Mouse (Mus musculus): Measurements from ENCODE around the gene Cib1. TPM values are rescaled to one million over a fixed set of nuclear protein-coding genes. Genes with fewer than 3 reads are reported as not detected.

Cib1 gene
- polyA plus RNA-seq, 3 experiments from 2014 or later: 97.8 to 140 (median 99.4) TPM

DNA sequence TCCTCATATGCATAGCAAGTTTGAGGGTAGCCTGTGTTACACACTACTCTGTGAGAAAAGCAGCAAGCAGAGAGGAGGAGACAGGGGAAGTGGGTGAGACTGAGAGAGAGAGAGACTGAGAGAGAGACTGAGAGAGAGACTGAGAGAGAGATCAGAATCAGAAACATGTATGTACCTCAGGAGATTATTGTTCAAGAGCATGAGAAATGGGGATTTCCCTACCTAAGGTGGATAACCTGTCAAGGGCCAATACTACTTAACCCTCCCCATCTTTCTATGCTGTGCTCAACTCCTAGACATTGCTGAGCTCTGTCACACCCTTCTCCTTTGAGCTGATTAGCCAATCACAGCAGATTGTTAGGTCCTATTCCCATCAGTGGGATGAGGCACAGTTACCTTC, 50.5 kb downstream of the Cib1 start:
- ATAC-seq: peak; percentile 83

DNA sequence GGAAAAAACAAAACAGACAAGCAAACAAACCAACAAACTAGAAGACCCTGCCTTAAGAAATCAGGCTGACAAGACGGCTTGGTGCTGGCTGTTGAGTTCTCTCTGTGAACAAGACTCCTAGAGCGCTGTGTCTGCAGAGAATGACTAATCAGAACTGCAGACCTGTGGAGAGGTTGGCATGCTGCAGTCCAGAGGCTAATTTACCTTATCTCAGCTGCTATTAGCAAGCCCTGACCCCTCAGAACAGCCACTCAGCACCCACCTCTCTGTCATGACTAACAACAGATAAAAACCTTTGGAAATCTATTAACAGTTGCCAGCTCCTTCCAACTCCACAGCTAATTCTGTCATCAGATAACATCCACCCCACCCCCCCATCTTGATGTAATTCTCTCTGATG, 51.5 kb downstream of the Cib1 start:
- ATAC-seq: no peak

DNA sequence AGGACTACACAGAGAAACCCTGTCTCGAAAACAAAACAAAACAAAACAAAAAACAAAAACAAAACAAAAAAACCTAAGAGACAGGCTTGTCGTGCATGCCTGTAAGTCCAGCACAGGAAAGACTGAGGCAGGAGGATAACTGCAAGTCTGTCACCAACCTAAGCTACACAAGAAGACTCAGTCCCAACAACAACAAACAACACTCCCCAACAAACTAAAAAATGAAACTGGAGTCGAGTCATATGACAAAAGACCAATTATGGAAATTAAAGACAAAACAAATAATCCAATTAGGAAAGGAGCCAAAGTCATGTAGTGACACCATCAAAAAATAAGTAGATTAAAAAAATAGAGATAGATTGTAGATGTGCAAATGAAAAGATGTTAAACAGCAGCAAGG, 52.4 kb downstream of the Cib1 start:
- no peak for ATAC-seq

DNA sequence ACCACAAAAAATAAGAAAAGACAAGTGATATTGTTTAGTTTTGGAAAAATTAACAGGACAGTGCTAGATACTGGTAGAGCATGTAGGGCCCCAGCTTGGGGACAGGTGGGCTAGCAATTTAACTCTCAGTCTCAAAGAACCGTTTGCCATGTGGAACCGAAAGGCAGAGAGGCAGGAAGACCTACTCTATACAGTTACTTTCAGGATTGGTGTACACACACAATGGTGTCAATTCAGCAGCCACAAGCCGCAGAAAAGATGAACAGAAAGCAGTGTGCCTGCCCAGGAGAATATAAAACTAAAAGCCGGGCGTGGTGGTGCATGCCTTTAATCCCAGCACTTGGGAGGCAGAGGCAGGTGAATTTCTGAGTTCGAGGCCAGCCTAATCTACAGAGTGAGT, 52.8 kb downstream of the Cib1 start:
- ATAC-seq: peak; percentile 40

DNA sequence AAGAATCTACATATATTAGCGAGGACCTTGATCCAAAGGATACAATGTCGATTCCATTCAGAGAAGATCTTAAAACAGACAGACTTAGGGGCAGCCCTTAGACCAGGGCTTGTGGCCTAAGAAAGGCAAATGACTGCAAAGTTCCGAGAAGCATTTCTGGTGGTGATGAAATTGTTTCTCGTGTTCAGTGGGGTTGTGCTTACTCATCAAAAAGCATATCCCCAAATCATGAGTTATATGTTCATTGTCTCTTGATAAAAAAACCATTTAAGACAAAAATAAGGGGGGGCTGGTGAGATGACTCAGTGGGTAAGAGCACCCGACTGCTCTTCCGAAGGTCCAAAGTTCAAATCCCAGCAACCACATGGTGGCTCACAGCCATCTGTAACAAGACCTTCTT, 53.3 kb downstream of the Cib1 start:
- no peak for ATAC-seq

DNA sequence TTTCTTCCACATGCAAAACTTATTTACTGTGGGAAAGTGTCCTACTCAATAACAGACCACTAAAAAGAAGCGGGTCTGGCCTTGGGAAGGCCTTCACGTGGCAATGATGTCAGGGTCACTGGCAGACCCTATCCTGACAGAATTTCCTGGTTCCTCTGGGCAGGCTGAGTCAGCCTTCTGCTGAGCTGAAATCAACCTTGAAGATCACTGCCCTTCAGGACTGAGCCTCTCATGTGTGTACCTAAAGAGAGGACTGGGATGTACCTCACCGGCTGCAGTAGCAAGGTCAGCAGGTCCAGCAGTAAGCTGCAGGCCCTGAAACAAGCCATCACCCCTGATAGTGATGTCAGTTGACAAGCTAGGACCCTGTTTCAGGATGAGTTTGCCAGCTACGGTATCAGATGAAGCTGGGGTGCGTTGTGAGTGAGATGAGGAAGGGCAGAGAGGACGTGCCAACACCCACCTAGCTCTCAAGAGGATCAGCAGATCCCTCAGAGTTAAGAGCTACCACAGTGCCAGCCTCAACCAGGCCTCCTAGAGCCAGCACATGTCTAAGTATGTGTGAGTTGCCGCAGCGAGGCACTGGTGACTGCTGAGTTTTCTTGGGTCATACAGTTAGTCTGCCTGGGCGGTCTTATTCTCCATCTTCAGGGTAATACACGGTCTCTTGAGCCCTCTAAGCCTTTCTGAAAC, 54.4 kb downstream of the Cib1 start:
- no peak for ATAC-seq

DNA sequence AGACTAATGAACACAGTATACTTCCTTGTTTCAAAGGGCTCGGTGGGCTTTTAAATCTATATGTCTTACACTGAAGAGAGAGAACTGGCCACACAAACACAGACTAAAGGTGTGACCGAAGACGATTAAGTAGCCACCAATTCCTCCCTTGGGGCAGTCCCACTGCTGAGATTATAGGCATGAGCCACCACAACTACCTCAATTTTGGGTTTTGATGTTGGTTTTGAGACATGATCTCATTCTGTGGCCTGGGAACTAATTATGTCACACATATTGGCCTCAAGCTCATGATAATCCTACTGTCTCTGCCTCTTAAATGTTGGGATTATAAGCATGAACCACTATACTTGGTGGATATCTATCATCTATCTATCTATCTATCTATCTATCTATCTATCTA, 55.2 kb downstream of the Cib1 start:
- ATAC-seq: no peak

Other genes with a start within 250 kb of the Cib1 start
- gene Zfp710, start 208.0 kb downstream of the Cib1 start, polyA plus RNA-seq (2017; shearing (Covaris generic)): 1 to 10 TPM; 1.8 to 5.1 (median 4.4) TPM
- gene Idh2, start 117.4 kb downstream of the Cib1 start, polyA plus RNA-seq (2017; shearing (Covaris generic)): 10 to 100 TPM; 13.5 to 28.7 (median 20.3) TPM
- 10 to 100 TPM; 17.4 to 22.3 (median 18.0) TPM for gene Sema4b, start 46.0 kb downstream of the Cib1 start, polyA plus RNA-seq (2017; shearing (Covaris generic))
- gene Gdpgp1, start 52 bp upstream of the Cib1 start, polyA plus RNA-seq (2017; shearing (Covaris generic)): 10 to 100 TPM in 1 of 3 experiments, 1 to 10 TPM in 2; 5.7 to 10.3 (median 6.7) TPM
- not detected for gene Ttll13, start 13.6 kb upstream of the Cib1 start, polyA plus RNA-seq (2017; shearing (Covaris generic))
- 10 to 100 TPM; 25.0 to 31.5 (median 26.9) TPM for gene Ngrn, start 28.4 kb upstream of the Cib1 start, polyA plus RNA-seq (2017; shearing (Covaris generic))
- 10 to 100 TPM; 22.7 to 35.2 (median 25.1) TPM for gene Vps33b, start 36.8 kb upstream of the Cib1 start, polyA plus RNA-seq (2017; shearing (Covaris generic))
- gene Prc1, start 61.6 kb upstream of the Cib1 start, polyA plus RNA-seq (2017; shearing (Covaris generic)): 100 to 1,000 TPM in 1 of 3 experiments, 10 to 100 TPM in 2; 11.6 to 139 (median 16.8) TPM
- gene Rccd1, start 91.6 kb upstream of the Cib1 start, polyA plus RNA-seq (2017; shearing (Covaris generic)): 10 to 100 TPM in 1 of 3 experiments, 1 to 10 TPM in 2; 3.4 to 10.0 (median 6.5) TPM
- 10 to 100 TPM; 39.3 to 51.1 (median 40.1) TPM for gene Unc45a, start 108.2 kb upstream of the Cib1 start, polyA plus RNA-seq (2017; shearing (Covaris generic))
- gene Hddc3, start 110.3 kb upstream of the Cib1 start, polyA plus RNA-seq (2017; shearing (Covaris generic)): 10 to 100 TPM in 1 of 3 experiments, 1 to 10 TPM in 2; 1.8 to 12.2 (median 8.2) TPM
- 10 to 100 TPM; 11.1 to 30.9 (median 16.4) TPM for gene Man2a2, start 138.6 kb upstream of the Cib1 start, polyA plus RNA-seq (2017; shearing (Covaris generic))
- gene Fes, start 155.1 kb upstream of the Cib1 start, polyA plus RNA-seq (2017; shearing (Covaris generic)): 1 to 10 TPM in 2 of 3 experiments, under 1 TPM in 1; 0.54 to 5.8 (median 2.4) TPM
- gene Furin, start 172.6 kb upstream of the Cib1 start, polyA plus RNA-seq (2017; shearing (Covaris generic)): 10 to 100 TPM in 1 of 3 experiments, 1 to 10 TPM in 2; 8.4 to 19.1 (median 8.6) TPM